Mouse (Mus musculus): ENCODE results near the gene Rbm44. TPM values are rescaled to one million over a fixed set of nuclear protein-coding genes. Genes with fewer than 3 reads are reported as not detected.

Rbm44 gene
- polyA plus RNA-seq, 1 experiment from 2014 or later = 1.0 TPM

DNA sequence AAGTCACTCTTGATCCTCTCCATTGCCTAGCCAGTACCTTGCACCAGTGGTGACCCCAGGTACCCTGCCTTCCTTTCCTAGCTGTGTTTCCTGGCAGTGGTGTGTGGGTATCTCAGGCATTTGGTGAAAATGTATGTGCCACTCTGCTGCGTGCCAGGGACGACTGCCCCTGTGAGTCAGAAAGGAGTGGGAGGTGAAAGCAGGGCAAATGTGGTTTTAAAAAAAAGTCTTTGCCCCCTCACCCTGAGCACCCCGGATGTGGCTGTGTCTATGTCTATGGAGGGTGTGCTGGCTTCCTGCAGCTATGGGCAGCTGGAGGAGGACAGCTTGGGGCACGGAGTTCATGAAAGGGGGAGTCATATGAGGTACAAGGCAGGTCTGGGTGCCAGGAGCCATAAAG is 48.4 kb downstream of the Rbm44 start:
- Histone ChIP-seq H3K27me3 (ENCODE audit: control insufficient read depth, insufficient read depth, low read length) (no peaks in the 10 kb centered on the region), H3K9ac (ENCODE audit: low read depth, low read length) (no peak overlapping the region), H3K4me3 (ENCODE audit: low read length) (no peak overlapping the region), H3K36me3 (ENCODE audit: control insufficient read depth, insufficient read depth, low read length) (no peaks in the 10 kb centered on the region), H3K9me3 (ENCODE audit: control insufficient read depth, low read length) (no peaks in the 10 kb centered on the region), H3K27ac (ENCODE audit: low read depth, low read length) (no peak overlapping the region), H3K4me2 (replicated peaks; ENCODE audit: low read depth, low read length) (no peak overlapping the region), H3K4me1 (ENCODE audit: control insufficient read depth, insufficient read depth, low read length) (no peaks in the 10 kb centered on the region)
- 69% methylated on average over 4 of the region's 4 CpGs for WGBS
- no peak for ATAC-seq (ENCODE audit: low FRiP score, low TSS enrichment)

DNA sequence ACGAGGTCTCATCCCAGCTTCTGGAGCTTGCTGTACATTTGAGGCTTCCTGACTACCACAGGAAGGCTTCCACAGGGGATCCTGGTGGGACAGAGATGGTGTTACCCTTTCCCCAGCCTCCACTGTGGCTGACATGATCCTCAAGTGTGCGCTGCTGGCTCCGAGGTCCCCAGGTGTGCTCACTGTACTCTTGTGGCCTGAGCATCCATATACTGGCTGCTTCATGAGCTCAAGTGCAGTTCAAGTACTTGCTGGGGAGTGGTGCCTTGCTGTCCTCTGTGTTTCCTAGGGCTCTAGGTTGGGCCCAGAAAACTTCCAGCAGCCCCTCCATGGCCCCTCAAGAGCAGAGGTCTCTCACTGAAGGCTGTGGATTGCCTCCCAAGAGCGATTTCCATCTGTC is 48.8 kb downstream of the Rbm44 start:
- Histone ChIP-seq H3K36me3 (ENCODE audit: control insufficient read depth, insufficient read depth, low read length) (no peaks in the 10 kb centered on the region), H3K9me3 (ENCODE audit: control insufficient read depth, low read length) (no peaks in the 10 kb centered on the region), H3K9ac (ENCODE audit: low read depth, low read length) (no peak overlapping the region), H3K4me3 (ENCODE audit: low read length) (no peak overlapping the region), H3K4me2 (replicated peaks; ENCODE audit: low read depth, low read length) (no peak overlapping the region), H3K27ac (ENCODE audit: low read depth, low read length) (no peak overlapping the region), H3K4me1 (ENCODE audit: control insufficient read depth, insufficient read depth, low read length) (no peaks in the 10 kb centered on the region), H3K27me3 (ENCODE audit: control insufficient read depth, insufficient read depth, low read length) (no peaks in the 10 kb centered on the region)
- ATAC-seq (ENCODE audit: low FRiP score, low TSS enrichment) = no peak
- 82% methylated on average over 4 of the region's 4 CpGs for WGBS

DNA sequence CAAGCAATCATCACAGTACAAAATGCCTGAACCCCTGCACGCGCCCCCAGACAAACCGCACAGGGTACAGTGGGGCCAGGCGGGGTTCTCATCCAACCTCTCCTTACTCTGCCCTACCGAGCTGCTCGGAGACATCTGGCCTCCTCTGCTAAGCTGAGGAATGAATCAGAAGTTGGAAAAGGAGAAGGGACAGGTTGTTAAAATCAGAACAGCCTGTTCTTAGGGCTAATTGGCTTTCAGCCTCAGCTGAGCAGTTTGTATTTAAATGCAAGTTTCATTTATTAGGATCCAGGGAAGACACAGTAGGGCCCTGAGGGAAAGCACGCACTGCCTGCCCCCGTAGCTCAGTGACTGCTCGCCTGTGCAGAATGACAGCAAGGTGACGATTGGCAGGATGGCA is 54.9 kb downstream of the Rbm44 start:
- ATAC-seq (ENCODE audit: low FRiP score, low TSS enrichment) = no peak
- Histone ChIP-seq H3K36me3 (ENCODE audit: control insufficient read depth, insufficient read depth, low read length) (no peaks in the 10 kb centered on the region), H3K27ac (ENCODE audit: low read depth, low read length) (no peak overlapping the region), H3K4me3 (ENCODE audit: low read length) (no peak overlapping the region), H3K9ac (ENCODE audit: low read depth, low read length) (no peak overlapping the region), H3K27me3 (ENCODE audit: control insufficient read depth, insufficient read depth, low read length) (no peaks in the 10 kb centered on the region), H3K9me3 (ENCODE audit: control insufficient read depth, low read length) (no peaks in the 10 kb centered on the region), H3K4me2 (replicated peaks; ENCODE audit: low read depth, low read length) (no peak overlapping the region), H3K4me1 (ENCODE audit: control insufficient read depth, insufficient read depth, low read length) (no peaks in the 10 kb centered on the region)
- WGBS = 92% methylated on average over 10 of the region's 10 CpGs

DNA sequence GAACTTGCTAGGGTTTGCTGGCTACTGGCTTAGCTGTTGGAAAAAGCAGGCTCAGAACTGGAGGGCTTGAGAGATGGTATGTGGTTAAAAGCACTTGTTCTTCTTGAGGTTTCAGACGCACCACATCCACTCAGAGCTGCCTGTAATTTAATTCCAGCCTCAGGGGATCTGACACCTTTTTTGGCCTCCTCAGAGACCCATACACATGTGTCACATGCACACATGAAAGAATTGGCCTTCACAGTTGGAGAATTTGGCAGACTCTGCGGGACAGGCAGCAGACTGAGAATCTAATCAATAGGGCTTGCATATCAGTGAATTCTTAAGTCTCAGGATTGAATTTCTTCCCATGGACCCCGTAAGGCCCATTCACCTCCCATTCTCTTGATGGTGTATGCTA is 56.2 kb downstream of the Rbm44 start:
- Histone ChIP-seq H3K4me2 (replicated peaks; ENCODE audit: low read depth, low read length) (no peak overlapping the region), H3K27ac (ENCODE audit: low read depth, low read length) (no peak overlapping the region), H3K4me1 (ENCODE audit: control insufficient read depth, insufficient read depth, low read length) (no peaks in the 10 kb centered on the region), H3K27me3 (ENCODE audit: control insufficient read depth, insufficient read depth, low read length) (no peaks in the 10 kb centered on the region), H3K9me3 (ENCODE audit: control insufficient read depth, low read length) (no peaks in the 10 kb centered on the region), H3K36me3 (ENCODE audit: control insufficient read depth, insufficient read depth, low read length) (no peaks in the 10 kb centered on the region), H3K9ac (ENCODE audit: low read depth, low read length) (no peak overlapping the region), H3K4me3 (ENCODE audit: low read length) (no peak overlapping the region)
- ATAC-seq (ENCODE audit: low FRiP score, low TSS enrichment) = no peak
- 58% methylated on average over 3 of the region's 3 CpGs for WGBS

DNA sequence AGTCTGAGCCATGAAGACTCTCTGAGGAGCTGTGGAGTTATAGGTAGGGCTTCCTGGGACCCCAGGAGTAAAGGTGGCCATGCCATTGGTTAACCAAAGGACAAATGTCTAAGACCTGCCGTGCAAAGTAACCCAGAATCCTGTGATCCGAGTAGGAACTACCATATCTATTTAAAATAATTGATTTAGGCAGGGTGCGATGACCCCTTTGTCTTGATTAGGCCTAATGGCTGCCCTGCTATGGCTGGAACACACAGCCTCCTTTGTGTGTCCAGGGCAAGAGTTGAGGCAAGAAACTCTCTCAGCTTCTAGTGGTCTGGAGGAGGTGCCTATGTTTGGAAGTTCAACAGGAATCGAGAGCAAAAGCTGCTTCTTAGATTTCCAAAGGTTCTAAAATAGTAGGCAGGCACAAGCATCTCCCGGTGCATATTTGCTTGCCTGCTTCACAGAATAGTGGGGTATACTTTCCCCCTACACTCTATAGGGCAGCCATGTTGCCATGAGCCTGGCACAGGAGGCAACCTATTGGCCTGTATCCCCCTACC is 59.4 kb downstream of the Rbm44 start:
- H3K4me3 ChIP-seq (ENCODE audit: low read length) = no peak overlapping the region
- no peak overlapping the region for H3K9ac ChIP-seq (ENCODE audit: low read depth, low read length)
- H3K36me3 ChIP-seq (ENCODE audit: control insufficient read depth, insufficient read depth, low read length) = no peaks in the 10 kb centered on the region
- H3K4me2 ChIP-seq (replicated peaks; ENCODE audit: low read depth, low read length) = no peak overlapping the region
- H3K27me3 ChIP-seq (ENCODE audit: control insufficient read depth, insufficient read depth, low read length) = no peaks in the 10 kb centered on the region
- no peak for ATAC-seq (ENCODE audit: low FRiP score, low TSS enrichment)
- no peaks in the 10 kb centered on the region for H3K4me1 ChIP-seq (ENCODE audit: control insufficient read depth, insufficient read depth, low read length)
- WGBS = 87% methylated on average over 5 of the region's 5 CpGs
- H3K27ac ChIP-seq (ENCODE audit: low read depth, low read length) = no peak overlapping the region
- H3K9me3 ChIP-seq (ENCODE audit: control insufficient read depth, low read length) = no peaks in the 10 kb centered on the region

DNA sequence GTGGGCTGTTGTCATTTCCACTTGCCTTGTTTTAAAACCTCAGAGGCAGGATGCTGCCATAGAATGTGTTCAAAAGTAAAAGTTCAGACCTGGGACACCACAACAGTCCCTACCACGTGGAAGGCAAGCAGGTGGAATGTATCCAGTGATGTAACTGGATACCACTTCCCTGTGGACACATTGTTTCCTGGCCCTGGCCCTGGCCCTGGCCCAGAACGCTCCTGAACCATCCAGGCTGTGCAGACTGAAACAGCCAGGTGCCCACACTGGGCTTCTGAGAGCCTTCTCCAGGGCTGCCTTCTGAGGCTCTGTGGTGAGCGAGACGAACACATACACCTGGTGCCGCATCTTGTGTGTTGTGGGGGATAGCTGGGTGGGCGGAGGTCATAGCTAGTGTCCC is 60.8 kb downstream of the Rbm44 start:
- Histone ChIP-seq H3K9ac (ENCODE audit: low read depth, low read length) (no peak overlapping the region), H3K27me3 (ENCODE audit: control insufficient read depth, insufficient read depth, low read length) (no peaks in the 10 kb centered on the region), H3K9me3 (ENCODE audit: control insufficient read depth, low read length) (no peaks in the 10 kb centered on the region), H3K36me3 (ENCODE audit: control insufficient read depth, insufficient read depth, low read length) (no peaks in the 10 kb centered on the region), H3K27ac (ENCODE audit: low read depth, low read length) (no peak overlapping the region), H3K4me2 (replicated peaks; ENCODE audit: low read depth, low read length) (no peak overlapping the region), H3K4me3 (ENCODE audit: low read length) (no peak overlapping the region), H3K4me1 (ENCODE audit: control insufficient read depth, insufficient read depth, low read length) (no peaks in the 10 kb centered on the region)
- ATAC-seq (ENCODE audit: low FRiP score, low TSS enrichment) = 0 out of 2 replicates have a peak, but pooled peaks have one; percentile 24
- 64% methylated on average over 6 of the region's 6 CpGs for WGBS

DNA sequence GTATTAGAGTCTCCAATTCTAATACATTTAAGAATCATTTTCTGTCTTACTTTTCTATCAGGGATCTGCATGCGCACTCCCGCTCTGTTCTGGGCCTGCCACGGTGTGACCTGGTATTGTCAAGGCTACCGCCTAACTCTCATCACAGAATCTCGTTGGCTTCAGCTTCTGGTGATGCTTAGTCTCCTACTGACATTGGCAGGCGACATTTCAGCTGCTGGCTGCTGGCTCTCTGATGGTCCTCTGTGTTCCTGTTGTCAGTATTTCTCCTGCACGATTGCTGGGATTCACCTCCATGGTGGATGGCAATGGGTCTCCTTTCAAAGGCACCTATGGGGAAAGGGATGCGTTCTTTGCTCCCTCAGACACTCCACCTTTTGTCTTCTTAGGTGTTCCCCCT is 61.4 kb downstream of the Rbm44 start:
- no peak overlapping the region for H3K4me3 ChIP-seq (ENCODE audit: low read length)
- H3K36me3 ChIP-seq (ENCODE audit: control insufficient read depth, insufficient read depth, low read length) = no peaks in the 10 kb centered on the region
- H3K4me2 ChIP-seq (replicated peaks; ENCODE audit: low read depth, low read length) = no peak overlapping the region
- no peaks in the 10 kb centered on the region for H3K27me3 ChIP-seq (ENCODE audit: control insufficient read depth, insufficient read depth, low read length)
- H3K4me1 ChIP-seq (ENCODE audit: control insufficient read depth, insufficient read depth, low read length) = no peaks in the 10 kb centered on the region
- no peak overlapping the region for H3K27ac ChIP-seq (ENCODE audit: low read depth, low read length)
- 85% methylated on average over 8 of the region's 8 CpGs for WGBS
- ATAC-seq (ENCODE audit: low FRiP score, low TSS enrichment) = no peak
- H3K9me3 ChIP-seq (ENCODE audit: control insufficient read depth, low read length) = no peaks in the 10 kb centered on the region
- no peak overlapping the region for H3K9ac ChIP-seq (ENCODE audit: low read depth, low read length)

DNA sequence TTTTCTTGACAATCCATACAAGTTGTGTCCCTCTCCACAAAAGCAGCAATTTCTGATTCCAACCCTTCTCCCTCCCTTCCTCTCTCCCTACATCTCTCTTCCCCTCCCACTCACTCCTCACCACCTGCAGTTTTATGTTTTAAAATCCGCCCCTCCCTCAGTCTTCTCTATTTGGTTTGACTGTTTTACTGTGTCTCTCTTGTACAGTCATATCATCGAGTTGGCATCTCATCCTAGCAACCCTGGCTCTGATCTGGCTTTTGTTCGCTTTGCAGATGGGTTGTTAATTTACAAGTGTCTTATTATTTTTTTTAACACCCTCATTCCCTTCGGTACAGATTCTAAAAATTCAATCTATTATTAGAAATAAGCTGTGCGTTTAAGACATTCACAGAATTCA is 62.0 kb downstream of the Rbm44 start:
- H3K4me1 ChIP-seq (ENCODE audit: control insufficient read depth, insufficient read depth, low read length) = no peaks in the 10 kb centered on the region
- no peak overlapping the region for H3K27ac ChIP-seq (ENCODE audit: low read depth, low read length)
- H3K36me3 ChIP-seq (ENCODE audit: control insufficient read depth, insufficient read depth, low read length) = no peaks in the 10 kb centered on the region
- no peaks in the 10 kb centered on the region for H3K27me3 ChIP-seq (ENCODE audit: control insufficient read depth, insufficient read depth, low read length)
- 61% methylated on average over 5 of the region's 5 CpGs for WGBS
- no peaks in the 10 kb centered on the region for H3K9me3 ChIP-seq (ENCODE audit: control insufficient read depth, low read length)
- H3K4me3 ChIP-seq (ENCODE audit: low read length) = no peak overlapping the region
- ATAC-seq (ENCODE audit: low FRiP score, low TSS enrichment) = no peak
- no peak overlapping the region for H3K9ac ChIP-seq (ENCODE audit: low read depth, low read length)
- no peak overlapping the region for H3K4me2 ChIP-seq (replicated peaks; ENCODE audit: low read depth, low read length)

DNA sequence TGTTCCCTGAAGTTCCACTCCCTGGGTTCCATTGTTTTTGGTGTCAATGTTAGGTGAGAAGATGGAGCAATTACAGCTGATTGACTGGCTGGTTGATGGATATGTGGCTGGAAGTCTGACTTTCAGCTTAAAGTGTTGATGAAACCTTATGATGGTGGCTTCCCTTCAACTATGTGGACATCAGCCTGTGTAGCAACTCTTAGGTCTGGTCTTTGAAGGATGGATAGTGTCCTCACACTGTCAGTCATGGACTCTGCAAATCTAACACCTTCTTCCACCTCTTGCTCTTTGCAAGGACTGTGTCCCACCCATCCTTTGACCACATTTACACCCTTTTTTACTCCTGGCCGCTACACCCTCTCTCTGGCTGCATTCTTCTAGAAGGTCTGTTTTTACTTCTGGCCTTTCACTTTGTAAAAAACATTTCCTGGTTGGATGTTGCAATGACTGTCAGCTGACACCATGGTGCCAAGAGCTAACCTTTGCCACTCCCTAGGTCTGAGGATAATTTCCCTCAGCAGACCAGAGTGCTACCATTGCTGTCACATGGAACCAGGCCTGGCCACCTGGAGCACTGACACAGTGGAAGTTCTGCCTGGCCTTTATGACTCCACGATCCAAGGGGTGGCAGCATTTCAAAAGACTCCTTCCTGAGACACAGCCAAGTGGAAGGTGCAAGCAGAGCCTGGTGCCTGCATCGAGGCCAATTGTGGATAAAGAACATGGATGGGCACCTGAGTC is 62.6 kb downstream of the Rbm44 start:
- no peaks in the 10 kb centered on the region for H3K4me1 ChIP-seq (ENCODE audit: control insufficient read depth, insufficient read depth, low read length)
- H3K4me2 ChIP-seq (replicated peaks; ENCODE audit: low read depth, low read length) = no peak overlapping the region
- no peak overlapping the region for H3K4me3 ChIP-seq (ENCODE audit: low read length)
- no peak overlapping the region for H3K27ac ChIP-seq (ENCODE audit: low read depth, low read length)
- H3K36me3 ChIP-seq (ENCODE audit: control insufficient read depth, insufficient read depth, low read length) = no peaks in the 10 kb centered on the region
- no peak overlapping the region for H3K9ac ChIP-seq (ENCODE audit: low read depth, low read length)
- no peaks in the 10 kb centered on the region for H3K27me3 ChIP-seq (ENCODE audit: control insufficient read depth, insufficient read depth, low read length)
- H3K9me3 ChIP-seq (ENCODE audit: control insufficient read depth, low read length) = no peaks in the 10 kb centered on the region
- 61% methylated on average over 3 of the region's 3 CpGs for WGBS
- ATAC-seq (ENCODE audit: low FRiP score, low TSS enrichment) = no peak

All from kidney, embryonic 14.5 days (tissue).